Mouse (Mus musculus) layer of hippocampus, adult 2 months (tissue): Measurements from ENCODE around the gene Hibadh. TPM values are rescaled to one million over a fixed set of nuclear protein-coding genes. Genes with fewer than 3 reads are reported as not detected.
A peak's percentile ranks its signal among the peaks of the same experiment; 100 is the strongest.

Source experiments
- DNase-seq, 2 experiments: peaks; one replicate each; pipeline ENCODE4 v3.0.0; 2022; ENCODE audit warnings: low spot score in 2 of 2
- H3K27ac ChIP-seq: fragments of 200-600 bp; 2 replicates; pipeline ENCODE4 v1.8.1; 2022
- H3K4me3 ChIP-seq: fragments of 200-600 bp; 2 replicates; pipeline ENCODE4 v1.8.1; 2022; ENCODE audit warnings: mild to moderate bottlenecking
- CTCF ChIP-seq: fragments of 200-600 bp; conservative IDR thresholded peaks from 2 replicates; pipeline ENCODE4 v1.8.1; 2022; ENCODE audit warnings: antibody characterized with exemption, mild to moderate bottlenecking, moderate library complexity
- total RNA-seq, 2 experiments: library from RNA; stranded (reverse); gene quantifications; 2 replicates each; pipeline ENCODE4 v1.2.3; 2021

Hibadh gene
- total RNA-seq, 2 experiments from 2014 or later: 44.4 to 44.9 TPM

DNA sequence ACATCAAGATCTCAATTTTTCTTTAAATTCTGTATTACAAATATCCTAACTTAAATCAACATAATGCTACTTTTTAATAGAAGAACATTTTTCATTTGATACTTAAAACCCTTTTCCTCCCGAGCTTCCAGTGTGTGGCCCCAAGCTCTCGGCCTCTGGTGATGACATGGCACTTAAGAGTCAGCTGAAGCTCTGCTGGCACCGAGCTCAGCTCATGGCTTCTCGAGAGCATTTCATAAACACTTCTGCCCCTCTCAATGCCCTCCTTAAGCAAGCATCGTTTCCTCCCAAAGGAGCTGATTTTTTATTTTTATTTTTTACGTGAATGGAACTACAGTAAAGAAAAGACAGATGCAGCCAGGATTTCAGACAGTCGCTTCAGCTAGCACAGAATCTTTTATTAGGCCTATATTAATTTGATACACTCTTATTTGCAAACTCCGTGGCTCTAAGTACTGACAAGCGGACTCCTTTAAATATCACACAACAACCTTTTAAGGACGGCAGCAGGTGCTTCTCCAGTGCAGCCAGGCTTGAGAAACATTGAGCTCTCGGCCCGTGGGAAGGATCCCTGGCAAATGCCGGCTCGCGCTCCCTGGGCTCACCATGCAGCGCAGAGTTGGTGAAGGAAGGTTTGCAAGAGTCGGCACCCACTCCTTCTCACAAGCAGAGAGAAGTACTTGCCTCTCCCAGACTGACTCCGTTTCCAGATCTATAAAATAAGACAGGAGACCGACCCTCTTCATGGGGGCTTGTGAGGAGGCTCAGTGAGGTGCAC lies 108.6 kb downstream of the Hibadh start:
- no peak overlapping the region for H3K4me3 ChIP-seq
- TF ChIP-seq CTCF: no peak
- H3K27ac ChIP-seq: no peak overlapping the region
- DNase-seq: no peak

DNA sequence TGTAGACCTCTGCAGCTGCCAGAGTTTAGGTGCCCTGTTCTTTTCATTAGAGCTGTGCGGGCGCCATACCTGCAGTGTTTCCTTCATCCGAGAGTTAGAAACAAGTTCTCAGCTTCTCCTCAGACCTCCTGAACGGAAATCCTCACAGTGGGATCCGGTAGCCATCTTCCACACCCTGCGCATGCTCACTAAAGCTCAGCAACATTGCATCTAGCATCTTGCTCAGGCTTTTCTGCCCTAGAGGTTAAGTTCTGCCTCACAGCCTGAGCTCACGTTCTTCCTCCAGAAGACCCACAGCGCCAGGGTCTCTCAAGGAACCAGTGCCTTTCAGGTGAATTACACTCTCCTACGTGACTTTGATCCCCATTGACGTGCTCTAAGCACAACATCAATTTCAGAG lies 109.3 kb downstream of the Hibadh start:
- no peak for DNase-seq
- no peak for TF ChIP-seq CTCF
- no peak overlapping the region for H3K4me3 ChIP-seq

DNA sequence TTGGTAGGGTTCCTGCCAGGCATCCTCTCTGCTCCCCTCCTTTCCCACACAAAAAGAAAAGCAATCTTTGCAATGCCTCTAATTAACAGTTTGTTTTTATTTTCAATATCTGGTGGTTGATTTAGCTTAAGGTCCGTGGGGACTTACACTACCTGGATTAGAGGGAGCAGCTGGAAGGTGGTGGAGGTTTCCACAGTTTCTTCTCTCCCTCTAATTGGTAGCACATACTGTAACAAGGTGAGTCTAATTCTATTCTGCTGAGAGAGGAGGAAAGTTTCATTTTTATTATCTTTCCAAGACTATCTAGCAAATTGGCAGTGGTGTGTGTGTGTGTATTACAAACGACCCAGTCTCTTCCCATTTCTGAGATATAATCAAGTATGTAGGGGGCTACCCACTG lies 116.0 kb downstream of the Hibadh start:
- no peak overlapping the region for H3K27ac ChIP-seq
- H3K4me3 ChIP-seq: no peak overlapping the region
- DNase-seq: no peak
- TF ChIP-seq CTCF: no peak

More for the DNA sequence above, 109.3 kb downstream of the Hibadh start:
- no peak overlapping the region for H3K27ac ChIP-seq

DNA sequence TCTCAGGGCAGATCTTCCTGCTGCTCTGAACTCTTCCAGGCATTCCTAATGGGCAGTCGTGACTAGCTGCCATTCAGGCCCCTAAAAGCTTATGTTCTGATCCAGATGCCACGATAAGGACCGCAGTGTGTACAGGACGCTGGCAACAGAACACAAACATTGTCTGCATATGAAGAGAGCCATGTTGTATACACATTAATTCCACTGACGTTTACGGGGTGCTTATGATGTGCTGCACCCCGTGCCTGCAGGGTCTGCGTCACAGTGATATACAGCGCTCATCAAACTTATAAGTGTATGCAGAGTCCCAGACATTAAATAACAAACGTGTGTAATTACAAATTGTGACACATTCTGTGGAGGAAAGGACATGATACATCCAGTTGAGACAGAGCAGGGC lies 121.5 kb downstream of the Hibadh start:
- no peak for TF ChIP-seq CTCF
- Histone ChIP-seq H3K27ac (no peak overlapping the region), H3K4me3 (no peak overlapping the region)
- no peak for DNase-seq

DNA sequence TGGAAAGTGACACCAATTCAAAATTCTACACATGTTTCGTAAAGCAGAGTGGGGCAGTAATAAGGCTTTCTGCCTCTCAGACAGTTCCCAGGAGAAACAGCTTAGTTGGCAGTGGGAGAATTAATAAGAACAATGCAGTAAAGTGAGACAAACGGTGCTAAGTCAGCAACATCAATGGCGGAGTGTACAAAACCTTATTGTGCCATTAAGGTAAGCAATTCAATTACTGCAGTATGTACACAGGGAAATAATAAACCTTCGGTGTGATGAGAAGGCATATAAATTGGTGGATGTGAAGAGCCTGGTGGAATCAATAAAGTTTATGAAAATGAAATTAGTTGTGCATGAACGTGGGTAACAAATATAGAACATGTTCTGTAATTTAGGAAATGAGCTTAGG lies 122.9 kb downstream of the Hibadh start:
- H3K27ac ChIP-seq: no peak overlapping the region
- TF ChIP-seq CTCF: no peak
- H3K4me3 ChIP-seq: no peak overlapping the region
- no peak for DNase-seq

DNA sequence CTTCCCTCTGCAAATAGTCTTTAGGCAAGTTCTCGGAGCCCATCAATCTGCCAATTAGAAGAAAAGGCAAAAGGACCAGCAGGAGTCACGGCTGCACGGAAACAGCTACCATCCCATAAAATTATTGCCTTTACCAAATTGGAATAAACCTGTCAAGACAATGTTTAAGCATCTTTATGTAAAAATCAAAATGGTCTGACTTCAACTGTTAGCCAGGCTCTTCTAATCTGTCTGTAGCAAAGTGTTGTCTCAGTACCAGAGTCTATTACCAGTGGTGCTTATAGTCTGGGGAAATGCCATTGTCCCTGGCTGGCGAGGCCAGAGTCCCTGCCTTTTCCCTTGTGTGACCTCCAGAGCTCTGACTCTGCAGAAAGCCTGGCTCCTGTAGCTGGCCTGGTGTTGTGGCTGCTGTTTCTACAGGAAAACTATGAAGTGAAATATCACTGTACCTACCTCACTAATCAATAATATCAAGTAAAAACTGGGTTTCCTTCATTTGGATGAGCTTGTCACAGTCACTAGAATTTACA lies 126.2 kb downstream of the Hibadh start:
- no peak for DNase-seq
- Histone ChIP-seq H3K27ac (no peak overlapping the region), H3K4me3 (no peak overlapping the region)
- no peak for TF ChIP-seq CTCF

DNA sequence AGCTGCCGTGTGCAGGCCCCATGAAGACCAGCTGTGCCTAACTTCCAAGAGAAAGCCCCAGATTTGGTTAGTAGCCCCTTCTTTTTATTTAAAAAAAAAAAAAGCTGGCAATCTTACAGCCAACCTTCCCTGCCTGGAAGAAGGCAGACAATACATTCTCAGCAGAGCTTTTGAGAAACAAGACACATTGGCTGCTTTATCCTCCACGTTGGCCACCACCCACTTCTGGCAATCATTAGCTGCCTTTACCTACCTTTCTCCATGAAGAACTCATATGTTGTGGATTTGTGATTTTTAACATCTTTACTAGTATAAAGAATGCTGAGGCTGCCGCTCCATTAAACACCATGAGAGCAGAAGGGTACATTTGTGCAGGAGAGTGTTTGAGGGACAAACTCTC lies 131.4 kb downstream of the Hibadh start:
- no peak overlapping the region for H3K4me3 ChIP-seq
- H3K27ac ChIP-seq: no peak overlapping the region
- no peak for DNase-seq
- TF ChIP-seq CTCF: no peak

DNA sequence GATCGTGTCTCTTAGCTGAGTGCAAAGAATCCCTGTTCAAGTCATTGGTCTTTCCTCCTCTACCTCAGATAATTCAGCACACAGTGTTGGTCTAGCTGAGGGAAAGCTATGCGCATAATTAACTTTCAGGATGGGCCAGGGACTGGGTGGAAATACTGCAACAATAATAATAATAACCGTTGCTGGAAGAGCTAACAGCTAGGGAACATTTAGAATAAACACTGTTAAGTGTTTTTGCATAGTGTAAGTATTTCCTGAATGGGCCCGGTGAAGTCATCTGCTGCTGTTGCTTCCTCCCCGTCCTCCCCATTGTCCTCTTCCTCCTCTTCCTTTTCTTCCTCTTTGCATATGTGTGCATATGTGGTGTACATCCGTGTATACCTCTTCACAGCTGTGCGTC lies 132.2 kb downstream of the Hibadh start:
- Histone ChIP-seq H3K4me3 (no peak overlapping the region), H3K27ac (no peak overlapping the region)
- no peak for TF ChIP-seq CTCF
- no peak for DNase-seq

DNA sequence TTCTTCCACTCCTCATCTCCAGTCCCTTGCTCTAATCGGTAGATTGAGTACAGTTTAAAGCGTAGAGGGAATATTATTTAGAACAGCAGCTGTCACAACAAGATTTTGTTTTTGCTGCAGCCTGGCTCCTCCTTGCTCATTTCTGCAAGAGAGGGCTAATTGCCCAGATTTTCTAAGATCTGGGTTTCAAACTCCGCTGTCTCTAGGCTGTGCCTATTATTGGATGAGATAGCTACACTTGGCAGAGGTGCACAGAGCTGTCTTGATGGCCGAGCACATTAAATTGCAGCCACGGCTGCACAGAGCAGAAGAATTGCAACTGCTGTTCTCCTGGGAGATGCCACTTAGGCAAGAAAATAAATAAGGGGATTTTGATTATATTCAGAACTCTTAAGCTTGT lies 133.0 kb downstream of the Hibadh start:
- peak; percentile 11 to 41 for DNase-seq
- Histone ChIP-seq H3K27ac (no peak overlapping the region), H3K4me3 (no peak overlapping the region)
- TF ChIP-seq CTCF: no peak

DNA sequence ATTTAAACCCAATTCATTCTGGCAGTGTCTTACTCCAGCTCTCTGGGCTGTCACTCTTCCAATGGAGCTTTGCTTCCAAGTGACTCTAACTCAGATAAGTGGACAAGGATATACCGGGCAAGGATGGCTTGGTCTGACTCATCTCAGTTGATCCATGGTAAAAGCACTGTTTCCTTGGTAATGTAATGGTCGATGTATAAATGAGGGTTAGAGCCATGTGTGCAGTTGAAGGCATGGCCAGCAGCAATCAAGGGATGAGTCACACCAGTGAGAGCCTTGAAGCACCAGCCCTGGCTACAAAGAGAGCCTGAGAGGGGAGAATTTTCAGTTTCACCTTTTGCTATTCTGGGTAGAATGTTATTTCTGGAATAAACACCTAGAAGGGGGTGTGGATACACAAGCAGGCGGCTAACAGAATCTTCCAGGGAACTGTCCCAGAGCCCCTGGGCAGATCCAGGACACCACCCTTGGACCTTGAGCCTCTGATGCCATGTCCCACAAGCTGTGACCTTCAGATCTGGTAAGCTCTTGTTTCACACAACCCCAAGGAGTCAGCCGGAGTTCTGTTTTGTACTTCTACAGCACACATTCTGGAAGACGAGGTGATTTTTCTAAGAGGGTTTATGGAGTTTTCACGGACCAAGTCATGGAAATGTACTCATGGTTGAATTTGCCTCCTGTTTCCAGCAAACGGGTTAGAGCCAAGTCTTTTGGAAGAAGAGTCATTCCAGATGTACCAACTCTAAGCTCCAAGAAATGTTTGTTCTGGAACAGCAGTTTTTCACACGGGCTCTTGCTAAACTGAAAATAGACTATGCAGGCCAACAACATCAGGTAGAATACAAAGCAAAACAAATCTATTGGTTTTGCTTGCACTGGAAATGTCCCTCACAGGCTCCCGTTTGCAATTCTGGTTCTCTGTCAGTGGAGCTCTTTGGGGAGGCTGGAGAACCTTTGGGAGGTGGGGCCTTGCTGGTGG lies 134.1 kb downstream of the Hibadh start:
- no peak for TF ChIP-seq CTCF
- Histone ChIP-seq H3K27ac (no peak overlapping the region), H3K4me3 (no peak overlapping the region)
- DNase-seq: no peak

DNA sequence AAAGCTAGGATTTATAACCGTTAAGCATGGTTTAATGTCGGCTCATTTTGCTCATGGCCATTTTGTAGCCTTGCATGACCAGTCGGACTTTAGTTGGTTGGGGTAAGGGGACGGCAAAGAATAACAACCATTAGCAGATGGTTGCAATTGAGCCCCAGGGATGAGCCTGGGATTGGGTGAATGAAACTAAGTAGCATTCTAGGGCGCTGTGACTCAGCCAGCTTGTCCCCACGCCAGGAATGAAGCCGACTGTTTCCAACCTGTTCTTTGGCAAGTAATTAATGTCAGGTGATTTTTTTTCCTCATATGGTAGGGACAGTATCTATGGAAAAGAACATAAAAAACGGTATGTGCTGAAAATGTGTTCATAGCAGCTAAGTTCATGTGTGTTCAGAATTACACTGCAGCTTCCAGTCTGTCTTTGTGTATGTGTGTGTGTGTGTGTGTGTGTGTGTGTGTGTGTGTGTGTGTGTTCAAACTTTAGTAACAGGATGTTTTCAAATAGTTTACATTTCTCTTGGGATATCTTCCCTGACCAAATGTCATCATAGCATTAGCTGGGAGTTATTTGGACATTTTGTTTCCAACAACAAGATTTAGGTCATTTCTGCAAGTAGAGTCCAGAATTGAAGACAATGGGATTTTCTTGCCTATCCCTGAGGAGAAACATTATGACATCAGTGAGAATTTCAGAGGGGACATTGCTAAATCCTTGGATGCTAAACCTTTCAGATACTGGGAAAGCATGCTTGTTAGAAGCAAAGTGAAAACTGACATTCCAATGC lies 135.3 kb downstream of the Hibadh start:
- peak in 1 of 2 experiments; percentile 14 for DNase-seq
- H3K4me3 ChIP-seq: no peak overlapping the region
- no peak for TF ChIP-seq CTCF
- H3K27ac ChIP-seq: no peak overlapping the region

DNA sequence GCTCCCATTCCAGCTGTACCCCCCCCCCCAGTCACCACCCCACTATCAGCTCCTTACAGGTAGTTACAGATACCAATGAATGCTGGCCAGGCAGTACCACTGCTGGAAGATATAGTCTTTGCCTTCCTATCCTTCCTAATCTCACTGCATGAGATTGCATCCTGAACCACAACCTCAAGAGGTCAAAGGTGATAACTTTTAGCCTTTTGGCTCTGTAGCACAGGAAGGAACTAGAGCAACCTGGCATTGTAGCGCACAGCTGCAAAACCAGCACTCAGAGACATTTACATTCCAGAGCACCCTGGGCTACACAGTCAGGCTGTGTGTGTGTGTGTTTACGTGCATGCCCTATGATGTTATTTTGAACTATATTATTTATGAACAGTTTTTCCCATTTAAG lies 137.2 kb downstream of the Hibadh start:
- H3K27ac ChIP-seq: no peak overlapping the region
- DNase-seq: no peak
- no peak overlapping the region for H3K4me3 ChIP-seq
- no peak for TF ChIP-seq CTCF
